Mouse (Mus musculus): ENCODE data around the gene Jchain. TPM values are rescaled to one million over a fixed set of nuclear protein-coding genes. Genes with fewer than 3 reads are reported as not detected.

Gene Jchain
- polyA plus RNA-seq, 1 experiment from 2014 or later = 0.31 TPM

GRCm38 (mm10) chr5:88491111-88491510 is 36.6 kb downstream of the Jchain start:
- no peak overlapping the region for H3K4me3 ChIP-seq (replicated peaks)
- H3K9ac ChIP-seq = no peak overlapping the region
- no peak for ATAC-seq (ENCODE audit: low FRiP score)
- H3K4me1 ChIP-seq = peaks cover 5% of the 10 kb centered on the region; the same call in 1 of the 2 replicates
- WGBS = 45% methylated on average over 5 of the region's 5 CpGs
- H3K36me3 ChIP-seq (replicated peaks) = no peaks in the 10 kb centered on the region
- H3K9me3 ChIP-seq = no peaks in the 10 kb centered on the region
- no peak overlapping the region for H3K27ac ChIP-seq
- no peaks in the 10 kb centered on the region for H3K27me3 ChIP-seq
- no peak overlapping the region for H3K4me2 ChIP-seq

- 79% methylated on average over 2 of the region's 2 CpGs for WGBS
- H3K4me1 ChIP-seq = peaks cover 5% of the 10 kb centered on the region; the same call in 1 of the 2 replicates
- H3K27me3 ChIP-seq = no peaks in the 10 kb centered on the region
- H3K4me2 ChIP-seq = no peak overlapping the region
- no peaks in the 10 kb centered on the region for H3K9me3 ChIP-seq
- no peak overlapping the region for H3K27ac ChIP-seq
- no peak overlapping the region for H3K4me3 ChIP-seq (replicated peaks)
- ATAC-seq (ENCODE audit: low FRiP score) = no peak
- H3K36me3 ChIP-seq (replicated peaks) = no peaks in the 10 kb centered on the region
- H3K9ac ChIP-seq = no peak overlapping the region
These were observed 38.7 kb downstream of the Jchain start for GRCm38 (mm10) chr5:88489004-88489403.

GRCm38 (mm10) chr5:88487675-88488074 is 40.0 kb downstream of the Jchain start, which contains the start of gene Enam:
TSS of gene Enam (plus strand) at chr5:88487975.
- Histone ChIP-seq H3K9ac (no peak within 1 kb of the TSS), H3K9me3 (no peaks in the 10 kb centered on the region), H3K4me2 (no peak within 1 kb of the TSS), H3K27me3 (no peaks in the 10 kb centered on the region), H3K4me1 (peaks cover 5% of the 10 kb centered on the region; the same call in 1 of the 2 replicates), H3K36me3 (replicated peaks) (no peaks in the 10 kb centered on the region), H3K27ac (no peak within 1 kb of the TSS), H3K4me3 (replicated peaks) (no peak within 1 kb of the TSS)
- ATAC-seq (ENCODE audit: low FRiP score) = no peak

Other genes starting within 250 kb of the Jchain start
- gene Prol1, start 210.6 kb downstream of the Jchain start, polyA plus RNA-seq (2016; fragmentation: Nextera tagmentation; extraction: Ambion mirVana) = not detected in 2 replicates
- gene Amtn, start 151.8 kb downstream of the Jchain start, polyA plus RNA-seq (2016; fragmentation: Nextera tagmentation; extraction: Ambion mirVana) = not detected in 2 replicates
- gene Ambn, start 71.9 kb downstream of the Jchain start, polyA plus RNA-seq (2016; fragmentation: Nextera tagmentation; extraction: Ambion mirVana) = not detected in 2 replicates
- gene Enam, start 39.9 kb downstream of the Jchain start, polyA plus RNA-seq (2016; fragmentation: Nextera tagmentation; extraction: Ambion mirVana) = not detected in 2 replicates
- 65.0 and 68.5 TPM in 2 replicates for gene Utp3, start 26.6 kb upstream of the Jchain start, polyA plus RNA-seq (2016; fragmentation: Nextera tagmentation; extraction: Ambion mirVana)
- gene Rufy3, start 37.1 kb upstream of the Jchain start, polyA plus RNA-seq (2016; fragmentation: Nextera tagmentation; extraction: Ambion mirVana) = 166 and 178 TPM in 2 replicates
- 99.9 and 103 TPM in 2 replicates for gene Grsf1, start 148.3 kb upstream of the Jchain start, polyA plus RNA-seq (2016; fragmentation: Nextera tagmentation; extraction: Ambion mirVana)
- 18.2 and 22.4 TPM in 2 replicates for gene Mob1b, start 193.0 kb upstream of the Jchain start, polyA plus RNA-seq (2016; fragmentation: Nextera tagmentation; extraction: Ambion mirVana)
- 139 and 151 TPM in 2 replicates for gene Dck, start 237.1 kb upstream of the Jchain start, polyA plus RNA-seq (2016; fragmentation: Nextera tagmentation; extraction: Ambion mirVana)